Mouse (Mus musculus): ENCODE data around the gene Evx2. TPM values are rescaled to one million over a fixed set of nuclear protein-coding genes. Genes with fewer than 3 reads are reported as not detected.

The Evx2 gene
- polyA plus RNA-seq, 1 experiment from 2014 or later = 0.58 TPM

- 2% methylated on average over 3 of the region's 3 CpGs for WGBS
- no peak for ATAC-seq
- H3K9me3 ChIP-seq (ENCODE audit: control insufficient read depth, low read length) = no peaks in the 10 kb centered on the region
- H3K9ac ChIP-seq (ENCODE audit: low read depth, low read length) = no peak overlapping the region
- H3K4me1 ChIP-seq (ENCODE audit: control insufficient read depth, insufficient read depth, low read depth, low read length) = peaks cover 9% of the 10 kb centered on the region
- no peak overlapping the region for H3K4me2 ChIP-seq (ENCODE audit: low read length)
- no peaks in the 10 kb centered on the region for H3K36me3 ChIP-seq (ENCODE audit: control insufficient read depth, insufficient read depth, low read length)
- H3K27me3 ChIP-seq (replicated peaks; ENCODE audit: control insufficient read depth, insufficient read depth, low read length) = peaks cover 78% of the 10 kb centered on the region
- no peak overlapping the region for H3K4me3 ChIP-seq (ENCODE audit: low read length)
- H3K27ac ChIP-seq (ENCODE audit: low read depth, low read length) = no peak overlapping the region
Measured at GRCm38 (mm10) chr2:74670632-74671188, 11.4 kb upstream of the Evx2 start.

- Histone ChIP-seq H3K4me3 (ENCODE audit: low read length) (no peak overlapping the region), H3K27ac (ENCODE audit: low read depth, low read length) (no peak overlapping the region), H3K9ac (ENCODE audit: low read depth, low read length) (no peak overlapping the region), H3K27me3 (replicated peaks; ENCODE audit: control insufficient read depth, insufficient read depth, low read length) (peaks cover 76% of the 10 kb centered on the region), H3K4me1 (ENCODE audit: control insufficient read depth, insufficient read depth, low read depth, low read length) (peaks cover 9% of the 10 kb centered on the region), H3K36me3 (ENCODE audit: control insufficient read depth, insufficient read depth, low read length) (no peaks in the 10 kb centered on the region), H3K4me2 (ENCODE audit: low read length) (no peak overlapping the region), H3K9me3 (ENCODE audit: control insufficient read depth, low read length) (no peaks in the 10 kb centered on the region)
- ATAC-seq = no peak
- WGBS = 2% methylated on average over 14 of the region's 14 CpGs
Measured at GRCm38 (mm10) chr2:74669650-74670235, 10.4 kb upstream of the Evx2 start.

GRCm38 (mm10) chr2:74669230-74669578, 9.8 kb upstream of the Evx2 start:
- Histone ChIP-seq H3K9ac (ENCODE audit: low read depth, low read length) (no peak overlapping the region), H3K27ac (ENCODE audit: low read depth, low read length) (no peak overlapping the region), H3K27me3 (replicated peaks; ENCODE audit: control insufficient read depth, insufficient read depth, low read length) (peaks cover 77% of the 10 kb centered on the region), H3K4me1 (ENCODE audit: control insufficient read depth, insufficient read depth, low read depth, low read length) (peaks cover 9% of the 10 kb centered on the region), H3K36me3 (ENCODE audit: control insufficient read depth, insufficient read depth, low read length) (no peaks in the 10 kb centered on the region), H3K9me3 (ENCODE audit: control insufficient read depth, low read length) (no peaks in the 10 kb centered on the region), H3K4me2 (ENCODE audit: low read length) (no peak overlapping the region), H3K4me3 (ENCODE audit: low read length) (no peak overlapping the region)
- 1% methylated on average over 3 of the region's 3 CpGs for WGBS
- no peak for ATAC-seq

- Histone ChIP-seq H3K27me3 (replicated peaks; ENCODE audit: control insufficient read depth, insufficient read depth, low read length) (peaks cover 77% of the 10 kb centered on the region), H3K36me3 (ENCODE audit: control insufficient read depth, insufficient read depth, low read length) (no peaks in the 10 kb centered on the region), H3K27ac (ENCODE audit: low read depth, low read length) (no peak overlapping the region), H3K4me2 (ENCODE audit: low read length) (peak overlapping the region; percentile 51), H3K4me3 (ENCODE audit: low read length) (peak overlapping the region; percentile 34), H3K9me3 (ENCODE audit: control insufficient read depth, low read length) (no peaks in the 10 kb centered on the region), H3K9ac (ENCODE audit: low read depth, low read length) (no peak overlapping the region), H3K4me1 (ENCODE audit: control insufficient read depth, insufficient read depth, low read depth, low read length) (peaks cover 9% of the 10 kb centered on the region)
- peak; percentile 50; the same call in 1 of the 2 replicates for ATAC-seq
- WGBS = under 1% methylated on average over 65 of the region's 74 CpGs
Measured at GRCm38 (mm10) chr2:74668370-74669229, 9.2 kb upstream of the Evx2 start.

- WGBS = under 1% methylated on average over 30 of the region's 51 CpGs
- H3K4me3 ChIP-seq (ENCODE audit: low read length) = peak within 1 kb of the TSS; percentile 34
- H3K9ac ChIP-seq (ENCODE audit: low read depth, low read length) = no peak within 1 kb of the TSS
- H3K36me3 ChIP-seq (ENCODE audit: control insufficient read depth, insufficient read depth, low read length) = no peaks in the 10 kb centered on the region
- 0 out of 2 replicates have a peak, but pooled peaks have one; percentile 20 for ATAC-seq
- peaks cover 77% of the 10 kb centered on the region for H3K27me3 ChIP-seq (replicated peaks; ENCODE audit: control insufficient read depth, insufficient read depth, low read length)
- peak within 1 kb of the TSS; percentile 51 for H3K4me2 ChIP-seq (ENCODE audit: low read length)
- H3K4me1 ChIP-seq (ENCODE audit: control insufficient read depth, insufficient read depth, low read depth, low read length) = peaks cover 8% of the 10 kb centered on the region
- no peaks in the 10 kb centered on the region for H3K9me3 ChIP-seq (ENCODE audit: control insufficient read depth, low read length)
- H3K27ac ChIP-seq (ENCODE audit: low read depth, low read length) = no peak within 1 kb of the TSS
Measured at GRCm38 (mm10) chr2:74667842-74668357, 8.5 kb upstream of the Evx2 start, which contains the start of gene Hoxd13. Gene Hoxd13 (plus strand): TSS chr2:74668310.

- H3K4me1 ChIP-seq (ENCODE audit: control insufficient read depth, insufficient read depth, low read depth, low read length) = peaks cover 6% of the 10 kb centered on the region
- H3K36me3 ChIP-seq (ENCODE audit: control insufficient read depth, insufficient read depth, low read length) = no peaks in the 10 kb centered on the region
- 2% methylated on average over 36 of the region's 36 CpGs for WGBS
- ATAC-seq = no peak
- no peak overlapping the region for H3K4me3 ChIP-seq (ENCODE audit: low read length)
- no peaks in the 10 kb centered on the region for H3K9me3 ChIP-seq (ENCODE audit: control insufficient read depth, low read length)
- no peak overlapping the region for H3K9ac ChIP-seq (ENCODE audit: low read depth, low read length)
- peaks cover 77% of the 10 kb centered on the region for H3K27me3 ChIP-seq (replicated peaks; ENCODE audit: control insufficient read depth, insufficient read depth, low read length)
- H3K27ac ChIP-seq (ENCODE audit: low read depth, low read length) = no peak overlapping the region
- no peak overlapping the region for H3K4me2 ChIP-seq (ENCODE audit: low read length)
Measured at GRCm38 (mm10) chr2:74667191-74667841, 8.0 kb upstream of the Evx2 start.

- H3K4me2 ChIP-seq (ENCODE audit: low read length) = no peak overlapping the region
- H3K27ac ChIP-seq (ENCODE audit: low read depth, low read length) = no peak overlapping the region
- H3K4me3 ChIP-seq (ENCODE audit: low read length) = no peak overlapping the region
- H3K36me3 ChIP-seq (ENCODE audit: control insufficient read depth, insufficient read depth, low read length) = no peaks in the 10 kb centered on the region
- H3K27me3 ChIP-seq (replicated peaks; ENCODE audit: control insufficient read depth, insufficient read depth, low read length) = peaks cover 75% of the 10 kb centered on the region
- ATAC-seq = no peak
- 5% methylated on average over 7 of the region's 7 CpGs for WGBS
- H3K4me1 ChIP-seq (ENCODE audit: control insufficient read depth, insufficient read depth, low read depth, low read length) = peaks cover 6% of the 10 kb centered on the region
- no peak overlapping the region for H3K9ac ChIP-seq (ENCODE audit: low read depth, low read length)
- H3K9me3 ChIP-seq (ENCODE audit: control insufficient read depth, low read length) = no peaks in the 10 kb centered on the region
Measured at GRCm38 (mm10) chr2:74666411-74666810, 7.1 kb upstream of the Evx2 start.

- no peak overlapping the region for H3K4me2 ChIP-seq (ENCODE audit: low read length)
- no peak overlapping the region for H3K4me3 ChIP-seq (ENCODE audit: low read length)
- H3K27ac ChIP-seq (ENCODE audit: low read depth, low read length) = no peak overlapping the region
- peaks cover 67% of the 10 kb centered on the region for H3K27me3 ChIP-seq (replicated peaks; ENCODE audit: control insufficient read depth, insufficient read depth, low read length)
- no peak overlapping the region for H3K9ac ChIP-seq (ENCODE audit: low read depth, low read length)
- ATAC-seq = no peak
- H3K9me3 ChIP-seq (ENCODE audit: control insufficient read depth, low read length) = no peaks in the 10 kb centered on the region
- H3K4me1 ChIP-seq (ENCODE audit: control insufficient read depth, insufficient read depth, low read depth, low read length) = peaks cover 4% of the 10 kb centered on the region
- 5% methylated on average over 18 of the region's 18 CpGs for WGBS
- H3K36me3 ChIP-seq (ENCODE audit: control insufficient read depth, insufficient read depth, low read length) = no peaks in the 10 kb centered on the region
Measured at GRCm38 (mm10) chr2:74663291-74663925, 4.1 kb upstream of the Evx2 start.

Measured in hindbrain, embryonic 16.5 days (tissue).